Mouse (Mus musculus) C2C12 (cell line): ENCODE measurements around the gene Erg.

ENCODE experiments used
- CEBPB ChIP-seq: IDR thresholded peaks from one replicate; pipeline ENCODE4 v1.6.1; 2011; ENCODE audit warnings: low read depth, mild to moderate bottlenecking, control low read depth, moderate library complexity
- CTCF ChIP-seq: IDR thresholded peaks from one replicate; pipeline ENCODE4 v1.5.1; 2011; ENCODE audit not compliant: control insufficient read depth, insufficient read depth, insufficient read length
- FOSL1 ChIP-seq: IDR thresholded peaks from one replicate; pipeline ENCODE4 v1.8.0; 2011; ENCODE audit warnings: mild to moderate bottlenecking, low read length; ENCODE audit not compliant: poor library complexity, insufficient read depth, severe bottlenecking
- MAX ChIP-seq: IDR thresholded peaks from one replicate; pipeline ENCODE4 v1.6.1; 2011; ENCODE audit warnings: mild to moderate bottlenecking, control low read depth
- MYOD1 ChIP-seq: IDR thresholded peaks from one replicate; pipeline ENCODE4 v1.6.1; 2011; ENCODE audit warnings: low read depth; ENCODE audit not compliant: control insufficient read depth, insufficient read length
- MYOG ChIP-seq: IDR thresholded peaks from one replicate; pipeline ENCODE4 v1.6.1; 2011; ENCODE audit not compliant: control insufficient read depth, insufficient read length; ENCODE audit errors: extremely low read depth

GRCm38 (mm10) chr16:95344961-95345360 lies 241.4 kb downstream of the Erg start:
- TF ChIP-seq CTCF (no peak), CEBPB (no peak), MYOD1 (no peak), MAX (no peak), MYOG (no peak), FOSL1 (no peak)
